Mouse (Mus musculus) stomach, postnatal 0 days (tissue): Measurements from ENCODE around the gene Bend6.

Source experiments
- CTCF ChIP-seq: IDR thresholded peaks from 2 replicates; pipeline ENCODE4 v1.5.1; 2016; ENCODE audit warnings: antibody characterized with exemption, low read depth, mild to moderate bottlenecking, moderate library complexity
- EP300 ChIP-seq: optimal IDR thresholded peaks from 2 replicates; pipeline ENCODE3; 2016; ENCODE audit warnings: antibody characterized with exemption

DNA sequence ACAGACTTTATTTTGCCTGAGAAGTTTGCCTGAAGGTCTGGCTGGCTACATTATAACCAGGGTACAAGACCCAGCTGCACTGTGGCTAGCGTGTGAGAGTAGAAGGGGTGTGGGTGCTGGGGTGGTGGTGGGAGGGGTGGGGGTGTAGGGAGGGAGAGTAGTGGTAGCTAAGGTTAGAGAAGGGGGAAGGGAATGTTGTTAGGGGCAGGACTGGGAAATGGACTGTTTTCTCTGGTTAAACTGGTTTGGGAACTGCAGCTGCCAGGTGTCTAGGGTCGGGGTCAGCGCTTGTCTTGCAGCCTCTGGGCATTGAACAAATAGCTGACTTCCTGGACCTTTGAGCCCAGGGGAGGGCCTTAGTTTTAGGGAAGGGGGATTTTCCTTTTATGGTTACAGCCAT is 17.7 kb upstream of the Bend6 start:
- TF ChIP-seq CTCF (no peak), EP300 (no peak)
